Mouse (Mus musculus): ENCODE measurements at regions not wholly inside any gene's neighbourhood (a gene's known extent, or its start where the extent isn't known, plus 50 kb on each side); places are given as distances from the start of the nearest gene placed in this dataset.

GRCm38 (mm10) chrX:11632011-11632410 is 304.4 kb downstream of the H2al1j start:
- TF ChIP-seq GATA1 (IDR thresholded peaks at IDR 0.05; ENCODE audit: borderline replicate concordance, low read length) = no peak
- no peak for TF ChIP-seq FLI1 (IDR thresholded peaks at IDR 0.05; ENCODE audit: low read length)
